Mouse (Mus musculus) kidney, adult 2 months (tissue): ENCODE data around the gene Gm17662. TPM values are rescaled to one million over a fixed set of nuclear protein-coding genes. Genes with fewer than 3 reads are reported as not detected.

ENCODE experiments used
- DNase-seq: peaks from one replicate; pipeline ENCODE4 v3.0.0; 2021
- H3K27ac ChIP-seq: fragments of 200-500 bp; 2 replicates; pipeline ENCODE4 v1.5.1; 2012; ENCODE audit warnings: low read depth, low read length, control low read depth, inconsistent platforms; ENCODE audit not compliant: insufficient read depth
- H3K27me3 ChIP-seq: fragments of 200-500 bp; replicated peaks from 2 replicates; pipeline ENCODE4 v1.6.1; 2012; ENCODE audit warnings: mild to moderate bottlenecking, moderate library complexity, low read length, inconsistent platforms; ENCODE audit not compliant: control insufficient read depth, insufficient read depth
- H3K36me3 ChIP-seq: fragments of 200-500 bp; 2 replicates; pipeline ENCODE4 v1.6.1; 2012; ENCODE audit warnings: mild to moderate bottlenecking, moderate library complexity, low read length, inconsistent platforms; ENCODE audit not compliant: control insufficient read depth, insufficient read depth
- H3K4me1 ChIP-seq: fragments of 200-500 bp; 2 replicates; pipeline ENCODE4 v1.6.1; 2011; ENCODE audit warnings: low read length; ENCODE audit not compliant: control insufficient read depth, insufficient read depth
- H3K4me3 ChIP-seq: fragments of 200-500 bp; 2 replicates; pipeline ENCODE4 v1.5.1; 2011; ENCODE audit warnings: mild to moderate bottlenecking, low read depth, low read length, control low read depth; ENCODE audit not compliant: insufficient read depth
- CTCF ChIP-seq: fragments of 200-500 bp; conservative IDR thresholded peaks from 2 replicates; pipeline ENCODE4 v1.5.1; 2011; ENCODE audit warnings: low read depth, mild to moderate bottlenecking, control low read depth, low read length, moderate library complexity, mixed read lengths; ENCODE audit not compliant: insufficient read depth, insufficient read length
- POLR2A ChIP-seq: fragments of 200-500 bp; IDR thresholded peaks from one replicate; pipeline ENCODE4 v1.6.1; 2011; ENCODE audit warnings: low read depth, low read length, control low read depth
- WGBS: fragments of 180-500 bp; shearing (Covaris S2); methylation state at CpG from one replicate; pipeline ENCODE4 v1.1.7; 2018; 5-methylcytosine and 5-hydroxymethylcytosine counted together
- polyA plus RNA-seq: library from polyadenylated mRNA; depleted of rRNA; stranded (reverse); fragments of >200 nt; gene quantifications from 2 replicates; pipeline ENCODE4 v1.2.3, GENCODE M21; 2012

Gm17662 gene
- polyA plus RNA-seq, 1 experiment, result not detected

DNA sequence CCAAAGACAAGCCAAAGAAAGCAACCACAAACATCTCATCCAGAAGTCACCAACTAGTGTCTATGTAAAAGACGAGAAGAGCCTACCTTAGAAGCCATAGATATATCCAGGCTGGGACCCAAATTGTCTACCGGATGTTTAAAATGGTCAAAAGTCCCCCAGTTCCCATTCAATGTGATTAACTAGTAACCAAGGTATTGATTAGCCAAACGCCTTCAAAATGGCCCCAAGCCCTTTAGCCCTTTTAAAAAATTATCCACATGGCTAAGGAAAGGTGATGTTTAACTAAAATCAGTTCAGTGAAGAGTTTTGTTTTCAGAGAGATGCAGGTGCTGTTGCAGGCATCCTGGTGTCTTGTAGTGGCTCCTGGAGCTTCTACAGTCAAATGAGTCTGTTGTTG is 19.2 kb downstream of the Gm17662 start, which contains the start of gene C8a:
Gene C8a (minus strand): TSS at position 76 of the 400 bp plus-strand sequence.
- Histone ChIP-seq H3K4me1 (peaks cover 2% of the 10 kb centered on the region; the same call in 1 of the 2 replicates), H3K36me3 (no peaks in the 10 kb centered on the region), H3K4me3 (peak within 1 kb of the TSS; percentile 42), H3K27ac (peak within 1 kb of the TSS; percentile 30; the same call in 1 of the 2 replicates), H3K27me3 (no peaks in the 10 kb centered on the region)
- 58% methylated on average over 3 of the region's 3 CpGs for WGBS
- TF ChIP-seq POLR2A (no peak), CTCF (no peak)
- peak; percentile 53 for DNase-seq

DNA sequence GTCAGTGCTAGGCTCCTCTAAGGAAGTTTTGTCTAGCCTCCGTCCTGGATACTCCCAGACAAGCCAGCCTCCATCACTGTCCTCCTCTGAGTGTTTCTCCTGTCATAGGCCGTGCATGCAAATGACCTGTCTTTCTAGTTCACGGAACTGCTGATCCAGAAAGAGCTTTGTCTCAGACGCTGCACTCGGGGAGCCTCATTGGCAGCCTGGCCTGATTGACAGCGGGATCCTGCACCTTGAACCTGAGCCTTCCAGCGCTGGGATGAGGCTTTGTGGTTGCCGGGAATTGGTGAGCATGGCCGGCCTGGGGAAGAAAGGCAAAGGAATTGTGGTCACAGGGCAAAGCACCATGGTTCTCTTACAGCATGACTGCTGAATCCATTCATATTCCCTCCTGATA is 30.4 kb downstream of the Gm17662 start:
- peaks cover 2% of the 10 kb centered on the region for H3K4me1 ChIP-seq
- no peak overlapping the region for H3K4me3 ChIP-seq
- TF ChIP-seq CTCF, result no peak
- no peak overlapping the region for H3K27ac ChIP-seq
- WGBS, result 54% methylated on average over 9 of the region's 9 CpGs
- no peaks in the 10 kb centered on the region for H3K36me3 ChIP-seq
- peak; percentile 79 for DNase-seq
- H3K27me3 ChIP-seq, result no peaks in the 10 kb centered on the region

DNA sequence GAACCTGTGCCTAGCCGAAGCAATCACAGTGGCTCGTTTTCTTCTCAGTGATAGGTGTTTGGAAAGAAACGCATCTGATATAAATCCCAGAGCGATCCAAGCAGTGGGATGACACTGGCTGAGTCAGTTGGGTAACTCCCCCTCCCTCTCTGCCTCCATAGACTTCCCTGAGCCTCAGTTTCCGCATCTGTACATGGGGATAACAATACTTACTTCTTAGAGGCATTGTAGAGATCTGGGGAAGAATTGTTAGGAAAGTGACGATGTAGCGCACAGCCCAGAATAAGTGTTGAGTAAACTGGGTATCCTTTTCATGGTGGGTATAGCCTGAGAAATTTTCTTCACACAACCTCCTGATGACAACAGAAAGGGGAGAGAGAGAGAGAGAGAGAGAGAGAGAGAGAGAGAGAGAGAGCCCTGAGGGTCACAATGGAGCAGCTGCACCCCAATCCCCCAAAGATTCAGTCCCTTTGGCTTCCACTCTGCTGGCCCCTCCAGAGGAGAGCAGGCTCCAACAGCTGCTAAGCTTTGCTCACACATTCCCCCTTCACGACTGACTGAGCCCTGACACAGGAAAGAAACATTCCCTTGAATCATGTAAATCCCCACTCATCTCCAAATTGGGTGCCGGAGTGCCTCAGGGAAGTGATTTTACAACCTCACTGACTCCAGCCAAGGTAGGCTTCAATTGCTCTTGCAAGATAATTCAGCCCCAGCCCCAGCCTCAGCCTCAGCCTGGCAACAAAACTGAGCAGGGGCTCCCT is 31.6 kb downstream of the Gm17662 start:
- DNase-seq, result no peak
- H3K4me3 ChIP-seq, result no peak overlapping the region
- 78% methylated on average over 9 of the region's 9 CpGs for WGBS
- no peaks in the 10 kb centered on the region for H3K27me3 ChIP-seq
- TF ChIP-seq POLR2A (no peak), CTCF (no peak)
- no peaks in the 10 kb centered on the region for H3K36me3 ChIP-seq
- H3K4me1 ChIP-seq, result peaks cover 2% of the 10 kb centered on the region
- H3K27ac ChIP-seq, result no peak overlapping the region

DNA sequence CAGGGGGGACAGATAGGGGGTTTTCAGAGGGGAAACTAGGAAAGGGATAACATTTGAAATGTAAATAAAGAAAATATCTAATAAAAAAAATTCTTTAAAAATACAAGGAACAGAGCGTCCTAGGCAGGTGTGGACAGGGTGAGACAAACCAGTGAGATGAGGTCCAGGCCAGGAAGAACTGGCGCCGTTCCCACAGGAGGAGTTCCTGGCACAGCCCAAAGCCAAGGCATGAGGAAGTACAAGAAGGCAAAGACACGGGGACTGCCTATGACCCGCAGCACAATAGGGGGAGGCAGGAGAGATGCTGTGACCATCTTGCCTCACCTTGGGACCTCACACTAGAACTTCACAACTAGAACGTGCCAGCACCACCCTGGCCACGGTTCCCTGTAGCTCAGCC is 34.6 kb downstream of the Gm17662 start:
- Histone ChIP-seq H3K4me1 (peaks cover 2% of the 10 kb centered on the region), H3K4me3 (no peak overlapping the region), H3K27ac (no peak overlapping the region), H3K36me3 (no peaks in the 10 kb centered on the region), H3K27me3 (no peaks in the 10 kb centered on the region)
- no peak for TF ChIP-seq CTCF
- TF ChIP-seq POLR2A, result no peak
- WGBS, result 52% methylated on average over 7 of the region's 7 CpGs
- DNase-seq, result peak; percentile 82

DNA sequence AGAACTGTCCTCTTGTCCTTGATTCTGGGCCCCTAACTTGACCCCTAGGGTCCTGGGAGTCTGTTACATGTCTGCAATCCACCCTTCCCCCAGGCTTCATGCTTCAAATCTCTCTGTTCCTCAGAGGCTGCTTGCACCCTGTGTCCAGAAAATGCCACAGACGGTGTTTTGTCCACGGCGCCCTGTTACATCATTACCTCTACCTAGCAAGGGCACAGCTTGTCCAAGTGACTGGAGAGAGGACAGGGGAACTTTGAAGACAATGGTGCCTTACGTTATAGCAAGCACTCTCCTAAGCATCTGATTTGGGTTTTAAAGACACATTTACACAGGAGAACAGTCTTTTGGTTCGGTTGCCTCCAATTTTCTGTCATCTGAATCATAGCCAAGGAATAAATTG is 36.5 kb downstream of the Gm17662 start:
- 72% methylated on average over 5 of the region's 5 CpGs for WGBS
- no peak for DNase-seq
- H3K27ac ChIP-seq, result no peak overlapping the region
- no peaks in the 10 kb centered on the region for H3K36me3 ChIP-seq
- H3K4me3 ChIP-seq, result no peak overlapping the region
- H3K4me1 ChIP-seq, result no peaks in the 10 kb centered on the region
- H3K27me3 ChIP-seq, result no peaks in the 10 kb centered on the region
- TF ChIP-seq POLR2A, result no peak
- TF ChIP-seq CTCF, result no peak

DNA sequence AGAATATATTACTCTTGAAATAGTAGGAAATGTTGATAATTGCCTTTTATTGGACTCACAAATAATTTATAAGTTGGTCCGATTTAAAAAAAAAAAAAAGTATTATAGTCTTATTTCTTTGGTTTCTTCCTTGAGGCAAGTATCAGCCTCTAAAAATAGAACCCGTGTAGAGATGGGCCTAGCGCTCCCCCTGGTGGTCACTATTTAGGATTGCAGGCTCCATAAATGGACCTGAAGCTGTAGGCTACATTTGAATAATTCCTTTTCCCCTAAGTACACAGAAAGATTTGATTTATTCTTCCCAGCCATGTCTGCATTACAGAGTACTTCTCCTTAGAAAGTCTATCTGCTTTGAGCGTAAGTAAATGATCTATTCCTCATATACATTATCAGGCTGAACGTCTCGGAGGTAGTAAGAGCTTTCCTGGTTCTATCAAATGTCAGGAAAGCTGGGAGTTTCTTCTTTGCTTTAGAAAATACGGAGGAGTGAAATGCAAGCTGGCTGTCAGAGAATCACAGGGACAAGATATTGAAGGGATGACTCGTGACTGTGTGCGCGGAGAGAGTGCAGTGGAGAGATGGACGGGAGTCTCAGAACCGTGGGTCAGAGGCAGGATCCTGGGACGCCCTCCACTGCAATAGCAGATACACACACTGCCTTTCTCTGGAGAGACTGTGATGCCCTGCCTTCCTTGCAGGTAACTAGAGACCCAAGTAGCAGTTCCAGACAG is 37.0 kb downstream of the Gm17662 start:
- H3K4me1 ChIP-seq, result no peaks in the 10 kb centered on the region
- no peak for TF ChIP-seq POLR2A
- TF ChIP-seq CTCF, result peak; percentile 82
- H3K27ac ChIP-seq, result no peak overlapping the region
- peak; percentile 47 for DNase-seq
- H3K4me3 ChIP-seq, result no peak overlapping the region
- no peaks in the 10 kb centered on the region for H3K27me3 ChIP-seq
- no peaks in the 10 kb centered on the region for H3K36me3 ChIP-seq
- WGBS, result 45% methylated on average over 13 of the region's 13 CpGs

DNA sequence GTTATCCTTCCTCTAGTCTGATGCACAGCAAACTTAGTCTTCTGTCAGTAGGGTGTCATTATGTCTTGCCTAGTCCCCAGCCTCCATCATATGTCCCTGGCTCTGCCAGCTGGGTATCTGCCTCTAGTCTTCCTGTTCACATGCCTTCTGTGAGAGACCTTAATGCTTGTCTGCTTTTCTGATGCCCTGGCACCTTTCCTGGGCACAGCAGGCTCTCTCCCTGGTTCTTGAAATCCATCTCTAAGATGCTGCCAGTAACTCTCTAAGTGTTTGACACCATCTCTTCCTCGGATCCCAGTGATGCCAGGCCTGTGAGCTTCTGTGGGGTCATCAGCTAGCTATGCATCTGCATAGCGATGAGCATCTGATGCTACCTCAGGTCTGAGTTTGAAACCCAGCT is 45.7 kb downstream of the Gm17662 start:
- no peak for DNase-seq
- Histone ChIP-seq H3K36me3 (no peaks in the 10 kb centered on the region), H3K4me3 (no peak overlapping the region), H3K4me1 (no peaks in the 10 kb centered on the region), H3K27ac (no peak overlapping the region), H3K27me3 (no peaks in the 10 kb centered on the region)
- no peak for TF ChIP-seq CTCF
- TF ChIP-seq POLR2A, result no peak
- 82% methylated on average over 2 of the region's 2 CpGs for WGBS
